Mouse (Mus musculus) kidney, postnatal 25 days (tissue): ENCODE data around the gene Cldnd1.

Source experiments
- DNase-seq, 2 experiments: peaks; one replicate each; pipeline ENCODE4 v3.0.0; 2021; ENCODE audit warnings: mixed read lengths in 2 of 2

Cldnd1 gene

GRCm38 (mm10) chr16:58708601-58709475 lies 18.9 kb upstream of the Cldnd1 start:
- no peak for DNase-seq

GRCm38 (mm10) chr16:58709536-58709935 lies 18.2 kb upstream of the Cldnd1 start:
- DNase-seq, result no peak

GRCm38 (mm10) chr16:58712221-58712620 lies 15.5 kb upstream of the Cldnd1 start:
- DNase-seq, result no peak

- no peak for DNase-seq
Observed at GRCm38 (mm10) chr16:58713128-58713527, 14.6 kb upstream of the Cldnd1 start.

GRCm38 (mm10) chr16:58715018-58715417 lies 12.7 kb upstream of the Cldnd1 start:
- no peak for DNase-seq

GRCm38 (mm10) chr16:58718666-58719120 lies 9.0 kb upstream of the Cldnd1 start, which contains the start of gene Gpr15:
Gene Gpr15, minus strand, starts transcription at chr16:58719070.
- no peak for DNase-seq

GRCm38 (mm10) chr16:58722292-58722691 lies 5.4 kb upstream of the Cldnd1 start:
- DNase-seq, result no peak

GRCm38 (mm10) chr16:58726680-58727476 lies 832 bp upstream of the Cldnd1 start:
- DNase-seq, result no peak

- DNase-seq, result no peak
Observed at GRCm38 (mm10) chr16:58728176-58728671, 514 bp downstream of the Cldnd1 start.

GRCm38 (mm10) chr16:58738205-58738604 lies 10.5 kb downstream of the Cldnd1 start:
- DNase-seq, result no peak

GRCm38 (mm10) chr16:58738800-58739199 lies 11.1 kb downstream of the Cldnd1 start:
- DNase-seq, result no peak

- no peak for DNase-seq
Observed at GRCm38 (mm10) chr16:58740751-58741150, 13.0 kb downstream of the Cldnd1 start.

GRCm38 (mm10) chr16:58746715-58747114 lies 19.0 kb downstream of the Cldnd1 start:
- no peak for DNase-seq

GRCm38 (mm10) chr16:58751314-58751713 lies 23.6 kb downstream of the Cldnd1 start:
- DNase-seq, result no peak

GRCm38 (mm10) chr16:58756191-58756590 lies 28.5 kb downstream of the Cldnd1 start:
- DNase-seq, result no peak

- DNase-seq, result no peak
Observed at GRCm38 (mm10) chr16:58763076-58763475, 35.4 kb downstream of the Cldnd1 start, which contains the start of gene Olfr172. Gene Olfr172, minus strand, starts transcription at chr16:58763176.
